Mouse (Mus musculus) lung, adult 10 weeks (tissue): ENCODE results near the gene Olfr55. TPM values are rescaled to one million over a fixed set of nuclear protein-coding genes. Genes with fewer than 3 reads are reported as not detected.

ENCODE experiments used
- polyA plus RNA-seq: library from polyadenylated mRNA; stranded (reverse); fragments of 350-450 nt; fragmentation: Illumina TruSeq; extraction: RNeasy Lipid Tissue Mini Kit (QIAGEN cat#74804); gene quantifications from one replicate; pipeline ENCODE4 v1.2.3, GENCODE M21; 2014; ENCODE audit warnings: low read depth, low replicate concordance; ENCODE audit not compliant: insufficient read depth

The Olfr55 gene
- not detected for polyA plus RNA-seq

GRCm38 (mm10) chr17:33168147-33168546 lies at the start of gene Olfr55:
Olfr55 (plus strand) TSS chr17:33168447.

GRCm38 (mm10) chr17:33139261-33139820 lies 28.9 kb upstream of the Olfr55 start, which contains the start of gene Morc2b:
Morc2b (minus strand) TSS chr17:33139683.

GRCm38 (mm10) chr17:33191002-33191401 lies 22.8 kb downstream of the Olfr55 start, which contains the start of gene Olfr239:
Olfr239 (plus strand) TSS chr17:33191302.

DNA sequence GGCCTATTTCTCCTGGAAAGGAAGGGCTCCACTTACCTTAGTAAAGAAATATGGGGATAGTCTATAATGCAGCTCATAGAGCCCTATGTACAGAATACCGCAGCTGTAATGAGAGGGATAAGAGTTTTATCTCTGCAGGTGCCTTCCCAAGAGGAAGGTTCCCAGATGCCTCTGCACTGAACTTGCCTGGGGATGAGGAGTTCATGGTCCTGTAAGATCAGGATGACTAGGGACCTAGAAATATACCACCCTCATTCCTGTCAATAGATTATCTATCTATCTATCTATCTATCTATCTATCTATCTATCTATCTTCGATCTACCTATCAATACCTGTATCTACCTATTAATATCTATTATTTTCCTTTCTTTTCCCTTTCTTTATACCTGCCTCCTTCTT lies 53.3 kb downstream of the Olfr55 start, which contains the start of gene Olfr1564:
Gene Olfr1564 (minus strand): TSS at position 101 of the 400 bp plus-strand sequence.

Other genes with a start within 250 kb of the Olfr55 start
- gene Cyp4f13, start 221.0 kb upstream of the Olfr55 start, polyA plus RNA-seq: 21.3 TPM
- gene Zfp472, start 202.6 kb upstream of the Olfr55 start, polyA plus RNA-seq: 6.2 TPM
- 7.3 TPM for gene Zfp952, start 175.3 kb upstream of the Olfr55 start, polyA plus RNA-seq
- gene Zfp763, start 135.0 kb upstream of the Olfr55 start, polyA plus RNA-seq: 4.0 TPM
- not detected for gene 4921501E09Rik, start 100.4 kb upstream of the Olfr55 start, polyA plus RNA-seq
- gene Zfp563, start 79.1 kb upstream of the Olfr55 start, polyA plus RNA-seq: 3.2 TPM
- gene Morc2b, start 28.8 kb upstream of the Olfr55 start, polyA plus RNA-seq: not detected
- gene Olfr239, start 22.9 kb downstream of the Olfr55 start, polyA plus RNA-seq: not detected
- 0.08 TPM for gene Olfr1564, start 53.2 kb downstream of the Olfr55 start, polyA plus RNA-seq
- gene Zfp955a, start 86.7 kb downstream of the Olfr55 start, polyA plus RNA-seq: 4.4 TPM
- gene Olfr63, start 96.2 kb downstream of the Olfr55 start, polyA plus RNA-seq: not detected
- gene Zfp955b, start 121.1 kb downstream of the Olfr55 start, polyA plus RNA-seq: 2.7 TPM
- gene Zfp81, start 190.4 kb downstream of the Olfr55 start, polyA plus RNA-seq: 2.8 TPM
- 4.5 TPM for gene Zfp101, start 226.2 kb downstream of the Olfr55 start, polyA plus RNA-seq